Mouse (Mus musculus) spleen, embryonic (tissue): ENCODE results near the gene Ruvbl2.
"Not testable (repeated sequence)": the region's sequence is repeated elsewhere in the genome, so short reads cannot be mapped to it uniquely, and the experiment has no call there.

Source experiments
- CTCF ChIA-PET: fragments of 350-600 bp; sonication (Branson Sonifier 250); formaldehyde crosslinking; loops from one replicate; lab custom pipeline; 2022; lab: Charles Lee

Ruvbl2 gene

GRCm38 (mm10) chr7:45437521-45438276, at the start of gene Ruvbl2:
Gene Ruvbl2, minus strand, starts transcription at chr7:45438096.
- CTCF ChIA-PET: interaction anchor here (0.9 kb wide), 1 partner anchor 102 kb away, joined by 3 read pairs; no protein-coding TSS in a partner anchor

GRCm38 (mm10) chr7:45486761-45487415, 49.0 kb upstream of the Ruvbl2 start, which contains the start of gene Gm45808:
Gene Gm45808, minus strand, starts transcription at chr7:45486811.
- CTCF ChIA-PET: no interaction called here

GRCm38 (mm10) chr7:45486158-45486557, 48.3 kb upstream of the Ruvbl2 start:
- CTCF ChIA-PET: no interaction called here

- CTCF ChIA-PET: not testable (repeated sequence)
These were observed 47.1 kb upstream of the Ruvbl2 start for GRCm38 (mm10) chr7:45484985-45485384.

- CTCF ChIA-PET: no interaction called here
These were observed 44.3 kb upstream of the Ruvbl2 start for GRCm38 (mm10) chr7:45482166-45482565.

GRCm38 (mm10) chr7:45481374-45481927, 43.6 kb upstream of the Ruvbl2 start, which contains the start of gene Tulp2:
Gene Tulp2, plus strand, starts transcription at chr7:45481877.
- CTCF ChIA-PET: interaction anchor here (0.6 kb wide), 1 partner anchor 770 kb away, joined by 3 read pairs; no protein-coding TSS in a partner anchor

- CTCF ChIA-PET: not testable (repeated sequence)
These were observed 42.4 kb upstream of the Ruvbl2 start for GRCm38 (mm10) chr7:45480310-45480709.

GRCm38 (mm10) chr7:45478774-45479173, 40.9 kb upstream of the Ruvbl2 start:
- CTCF ChIA-PET: interaction anchor here (0.9 to 1.3 kb wide), 2 partner anchors 30 to 63 kb away, joined by 3 read pairs; no protein-coding TSS in a partner anchor

GRCm38 (mm10) chr7:45477003-45477402, 39.1 kb upstream of the Ruvbl2 start:
- CTCF ChIA-PET: interaction anchor here (0.6 to 1.3 kb wide), 3 partner anchors 25 to 122 kb away, joined by 3 to 9 read pairs (median 4); no protein-coding TSS in a partner anchor

GRCm38 (mm10) chr7:45476453-45476852, 38.6 kb upstream of the Ruvbl2 start:
- CTCF ChIA-PET: interaction anchor here (1.3 kb wide), 1 partner anchor 85 kb away, joined by 4 read pairs; no protein-coding TSS in a partner anchor

GRCm38 (mm10) chr7:45475291-45475969, 37.5 kb upstream of the Ruvbl2 start:
- CTCF ChIA-PET: interaction anchor here (0.7 kb wide), 1 partner anchor 442 kb away, joined by 3 read pairs; no protein-coding TSS in a partner anchor

- CTCF ChIA-PET: interaction anchor here (1.7 kb wide), 1 partner anchor 17 kb away, joined by 5 read pairs; no protein-coding TSS in a partner anchor
These were observed 33.0 kb upstream of the Ruvbl2 start for GRCm38 (mm10) chr7:45470869-45471268.

GRCm38 (mm10) chr7:45467090-45467670, 29.3 kb upstream of the Ruvbl2 start:
- CTCF ChIA-PET: interaction anchor here (0.5 kb wide), 1 partner anchor 45 kb away, joined by 4 read pairs; no protein-coding TSS in a partner anchor

- CTCF ChIA-PET: interaction anchor here (0.5 kb wide), 1 partner anchor 45 kb away, joined by 4 read pairs; no protein-coding TSS in a partner anchor
These were observed 28.6 kb upstream of the Ruvbl2 start, which contains the start of gene Bax for GRCm38 (mm10) chr7:45466283-45467089. Gene Bax, minus strand, starts transcription at chr7:45466898.

GRCm38 (mm10) chr7:45465549-45465948, 27.7 kb upstream of the Ruvbl2 start:
- CTCF ChIA-PET: no interaction called here

- CTCF ChIA-PET: interaction anchor here (0.6 kb wide), 1 partner anchor 18 kb away, joined by 3 read pairs; no protein-coding TSS in a partner anchor
These were observed 27.2 kb upstream of the Ruvbl2 start for GRCm38 (mm10) chr7:45465112-45465511.

GRCm38 (mm10) chr7:45463987-45464778, 26.3 kb upstream of the Ruvbl2 start:
- CTCF ChIA-PET: interaction anchor here (0.6 kb wide), 1 partner anchor 19 kb away, joined by 3 read pairs; no protein-coding TSS in a partner anchor

- CTCF ChIA-PET: interaction anchor here (0.5 kb wide), 1 partner anchor 1168 kb away, joined by 4 read pairs; no protein-coding TSS in a partner anchor
These were observed 25.0 kb upstream of the Ruvbl2 start for GRCm38 (mm10) chr7:45462868-45463267.

GRCm38 (mm10) chr7:45462325-45462724, 24.4 kb upstream of the Ruvbl2 start:
- CTCF ChIA-PET: no interaction called here
